Mouse (Mus musculus) limb, embryonic 10.5 days (tissue): ENCODE measurements around the gene Adamts3. TPM values are rescaled to one million over a fixed set of nuclear protein-coding genes. Genes with fewer than 3 reads are reported as not detected.

ENCODE experiments used
- DNase-seq: peaks from one replicate; pipeline ENCODE4 v3.0.0-alpha.2; 2017; ENCODE audit warnings: low spot score
- H3K27ac ChIP-seq: fragments of 300-500 bp; sonication (generic); 2 replicates; pipeline ENCODE4 v1.5.1; 2016; ENCODE audit warnings: mild to moderate bottlenecking
- H3K27me3 ChIP-seq: fragments of 300-500 bp; sonication (generic); 2 replicates; pipeline ENCODE4 v1.6.1; 2016; ENCODE audit warnings: low read depth, mild to moderate bottlenecking; ENCODE audit not compliant: poor library complexity, severe bottlenecking
- H3K36me3 ChIP-seq: fragments of 300-500 bp; sonication (generic); 2 replicates; pipeline ENCODE4 v1.6.1; 2016; ENCODE audit warnings: mild to moderate bottlenecking, moderate library complexity
- H3K4me1 ChIP-seq: fragments of 300-500 bp; sonication (generic); 2 replicates; pipeline ENCODE4 v1.6.1; 2016
- H3K4me3 ChIP-seq: fragments of 300-500 bp; sonication (generic); 2 replicates; pipeline ENCODE4 v1.5.1; 2016; ENCODE audit warnings: mild to moderate bottlenecking, moderate library complexity
- H3K9me3 ChIP-seq: fragments of 300-500 bp; sonication (generic); replicated peaks from 2 replicates; pipeline ENCODE4 v1.6.1; 2016; ENCODE audit warnings: mild to moderate bottlenecking
- WGBS: fragments of 180-500 bp; shearing (Covaris S2); methylation state at CpG from one replicate; pipeline ENCODE4 v1.1.7; 2016; 5-methylcytosine and 5-hydroxymethylcytosine counted together
- polyA plus RNA-seq: library from polyadenylated mRNA; unstranded; fragments of >200 nt; fragmentation: Nextera tagmentation; extraction: Ambion mirVana; gene quantifications from 2 replicates; pipeline ENCODE4 v1.2.1, GENCODE M21; 2016

Gene Adamts3
- polyA plus RNA-seq, 1 experiment from 2014 or later = 7.2 TPM

- Histone ChIP-seq H3K4me1 (no peaks in the 10 kb centered on the region), H3K4me3 (no peak overlapping the region), H3K36me3 (no peaks in the 10 kb centered on the region), H3K27ac (no peak overlapping the region), H3K9me3 (no peaks in the 10 kb centered on the region), H3K27me3 (no peaks in the 10 kb centered on the region)
- no peak for DNase-seq
- WGBS = 88% methylated on average over 3 of the region's 3 CpGs
Measured at GRCm38 (mm10) chr5:89730411-89730810, 152.7 kb downstream of the Adamts3 start.

- no peak overlapping the region for H3K4me3 ChIP-seq
- H3K27ac ChIP-seq = no peak overlapping the region
- no peak for DNase-seq
- no peaks in the 10 kb centered on the region for H3K27me3 ChIP-seq
- WGBS = 84% methylated on average over 3 of the region's 3 CpGs
- H3K9me3 ChIP-seq = no peaks in the 10 kb centered on the region
- no peaks in the 10 kb centered on the region for H3K4me1 ChIP-seq
- no peaks in the 10 kb centered on the region for H3K36me3 ChIP-seq
Measured at GRCm38 (mm10) chr5:89728117-89728516, 155.0 kb downstream of the Adamts3 start.

- Histone ChIP-seq H3K27me3 (no peaks in the 10 kb centered on the region), H3K4me1 (no peaks in the 10 kb centered on the region), H3K4me3 (no peak overlapping the region), H3K27ac (no peak overlapping the region), H3K9me3 (no peaks in the 10 kb centered on the region), H3K36me3 (no peaks in the 10 kb centered on the region)
- DNase-seq = no peak
- WGBS = 86% methylated on average over 6 of the region's 6 CpGs
Measured at GRCm38 (mm10) chr5:89727497-89728057, 155.6 kb downstream of the Adamts3 start.

- Histone ChIP-seq H3K36me3 (no peaks in the 10 kb centered on the region), H3K9me3 (no peaks in the 10 kb centered on the region), H3K27ac (no peak overlapping the region), H3K27me3 (no peaks in the 10 kb centered on the region), H3K4me1 (no peaks in the 10 kb centered on the region), H3K4me3 (no peak overlapping the region)
- 61% methylated on average over 2 of the region's 2 CpGs for WGBS
- DNase-seq = no peak
Measured at GRCm38 (mm10) chr5:89714552-89714951, 168.6 kb downstream of the Adamts3 start.

- Histone ChIP-seq H3K36me3 (no peaks in the 10 kb centered on the region), H3K27me3 (no peaks in the 10 kb centered on the region), H3K9me3 (no peaks in the 10 kb centered on the region), H3K4me1 (no peaks in the 10 kb centered on the region), H3K27ac (no peak overlapping the region), H3K4me3 (no peak overlapping the region)
- 90% methylated on average over 7 of the region's 7 CpGs for WGBS
- no peak for DNase-seq
Measured at GRCm38 (mm10) chr5:89711116-89711859, 171.8 kb downstream of the Adamts3 start.

- no peak overlapping the region for H3K4me3 ChIP-seq
- WGBS = 62% methylated on average over 4 of the region's 4 CpGs
- H3K27ac ChIP-seq = no peak overlapping the region
- no peaks in the 10 kb centered on the region for H3K9me3 ChIP-seq
- H3K27me3 ChIP-seq = no peaks in the 10 kb centered on the region
- no peak for DNase-seq
- H3K4me1 ChIP-seq = no peaks in the 10 kb centered on the region
- no peaks in the 10 kb centered on the region for H3K36me3 ChIP-seq
Measured at GRCm38 (mm10) chr5:89709459-89709858, 173.7 kb downstream of the Adamts3 start.

- 69% methylated on average over 1 of the region's 1 CpGs for WGBS
- Histone ChIP-seq H3K27me3 (no peaks in the 10 kb centered on the region), H3K27ac (no peak overlapping the region), H3K9me3 (no peaks in the 10 kb centered on the region), H3K4me1 (no peaks in the 10 kb centered on the region), H3K36me3 (no peaks in the 10 kb centered on the region), H3K4me3 (no peak overlapping the region)
- no peak for DNase-seq
Measured at GRCm38 (mm10) chr5:89704264-89704663, 178.9 kb downstream of the Adamts3 start.

GRCm38 (mm10) chr5:89701241-89702007 lies 181.7 kb downstream of the Adamts3 start:
- DNase-seq = no peak
- Histone ChIP-seq H3K9me3 (no peaks in the 10 kb centered on the region), H3K27ac (no peak overlapping the region), H3K27me3 (no peaks in the 10 kb centered on the region), H3K4me3 (no peak overlapping the region), H3K36me3 (no peaks in the 10 kb centered on the region), H3K4me1 (no peaks in the 10 kb centered on the region)
- WGBS = 92% methylated on average over 9 of the region's 9 CpGs

GRCm38 (mm10) chr5:89687826-89688225 lies 195.3 kb downstream of the Adamts3 start:
- H3K27ac ChIP-seq = no peak overlapping the region
- H3K9me3 ChIP-seq = no peaks in the 10 kb centered on the region
- no peak for DNase-seq
- H3K4me1 ChIP-seq = no peaks in the 10 kb centered on the region
- no peaks in the 10 kb centered on the region for H3K36me3 ChIP-seq
- no peaks in the 10 kb centered on the region for H3K27me3 ChIP-seq
- WGBS = 94% methylated on average over 1 of the region's 1 CpGs
- H3K4me3 ChIP-seq = no peak overlapping the region

GRCm38 (mm10) chr5:89679871-89680536 lies 203.1 kb downstream of the Adamts3 start:
- no peak overlapping the region for H3K27ac ChIP-seq
- DNase-seq = peak; percentile 42
- WGBS = 71% methylated on average over 5 of the region's 5 CpGs
- H3K4me3 ChIP-seq = no peak overlapping the region
- no peaks in the 10 kb centered on the region for H3K36me3 ChIP-seq
- no peaks in the 10 kb centered on the region for H3K27me3 ChIP-seq
- no peaks in the 10 kb centered on the region for H3K4me1 ChIP-seq
- no peaks in the 10 kb centered on the region for H3K9me3 ChIP-seq

- H3K27ac ChIP-seq = no peak overlapping the region
- no peaks in the 10 kb centered on the region for H3K27me3 ChIP-seq
- H3K4me3 ChIP-seq = no peak overlapping the region
- no peak for DNase-seq
- no peaks in the 10 kb centered on the region for H3K9me3 ChIP-seq
- no peaks in the 10 kb centered on the region for H3K36me3 ChIP-seq
- no peaks in the 10 kb centered on the region for H3K4me1 ChIP-seq
- WGBS = 94% methylated on average over 4 of the region's 4 CpGs
Measured at GRCm38 (mm10) chr5:89678148-89678547, 205.0 kb downstream of the Adamts3 start.

- 82% methylated on average over 9 of the region's 9 CpGs for WGBS
Measured at GRCm38 (mm10) chr5:89674066-89674848, 208.9 kb downstream of the Adamts3 start.

More at GRCm38 (mm10) chr5:89674066-89674848, 208.9 kb downstream of the Adamts3 start:
- Histone ChIP-seq H3K36me3 (no peaks in the 10 kb centered on the region), H3K4me3 (no peak overlapping the region), H3K9me3 (no peaks in the 10 kb centered on the region), H3K4me1 (no peaks in the 10 kb centered on the region), H3K27me3 (no peaks in the 10 kb centered on the region), H3K27ac (no peak overlapping the region)
- no peak for DNase-seq
